Mouse (Mus musculus) kidney, postnatal 0 days (tissue): Measurements from ENCODE around the gene Znhit6. TPM values are rescaled to one million over a fixed set of nuclear protein-coding genes. Genes with fewer than 3 reads are reported as not detected.
A peak's percentile ranks its signal among the peaks of the same experiment; 100 is the strongest.

Source experiments
- ATAC-seq: fragments of 200-750 bp; cut with Nextera tagmentation; replicated peaks from 2 replicates; pipeline ENCODE4 v1.8.0; 2017; ENCODE audit warnings: low read depth, moderate number of reproducible peaks, moderate TSS enrichment, moderate library complexity; ENCODE audit not compliant: low FRiP score
- DNase-seq: peaks from one replicate; pipeline ENCODE4 v3.0.0-alpha.2; 2016; ENCODE audit warnings: low spot score
- H3K27ac ChIP-seq: fragments of 300-500 bp; sonication (generic); 2 replicates; pipeline ENCODE4 v1.5.1; 2014; ENCODE audit warnings: mild to moderate bottlenecking
- H3K27me3 ChIP-seq: fragments of 300-500 bp; sonication (generic); 2 replicates; pipeline ENCODE4 v1.6.1; 2014; ENCODE audit warnings: low read length, mixed read lengths; ENCODE audit not compliant: insufficient read depth
- H3K36me3 ChIP-seq: fragments of 300-500 bp; sonication (generic); 2 replicates; pipeline ENCODE4 v1.6.1; 2014; ENCODE audit warnings: low read length, mixed read lengths; ENCODE audit not compliant: insufficient read depth
- H3K4me1 ChIP-seq: fragments of 300-500 bp; sonication (generic); replicated peaks from 2 replicates; pipeline ENCODE4 v1.6.1; 2014; ENCODE audit warnings: antibody characterized with exemption, low read length, mixed read lengths; ENCODE audit not compliant: insufficient read depth
- H3K4me2 ChIP-seq: fragments of 300-500 bp; sonication (generic); 2 replicates; pipeline ENCODE4 v1.6.1; 2014; ENCODE audit warnings: mild to moderate bottlenecking, low read length, moderate library complexity, mixed read lengths
- H3K4me3 ChIP-seq: fragments of 300-500 bp; sonication (generic); replicated peaks from 2 replicates; pipeline ENCODE4 v1.5.1; 2014; ENCODE audit warnings: low read depth, low read length
- H3K9ac ChIP-seq: fragments of 300-500 bp; sonication (generic); 2 replicates; pipeline ENCODE4 v1.6.1; 2014; ENCODE audit warnings: low read depth, low read length
- H3K9me3 ChIP-seq: fragments of 300-500 bp; sonication (generic); replicated peaks from 2 replicates; pipeline ENCODE4 v1.6.1; 2016; ENCODE audit warnings: low read length, inconsistent platforms, mixed read lengths
- CTCF ChIP-seq: IDR thresholded peaks from 2 replicates; pipeline ENCODE4 v1.5.1; 2016; ENCODE audit warnings: antibody characterized with exemption, low read depth, mild to moderate bottlenecking, moderate library complexity
- WGBS: fragments of 180-500 bp; shearing (Covaris S2); extraction: QIAGEN DNeasy Blood & Tissue Kit; methylation state at CpG from one replicate; pipeline ENCODE4 v1.1.7; 2014; 5-methylcytosine and 5-hydroxymethylcytosine counted together
- polyA plus RNA-seq: library from polyadenylated mRNA; unstranded; fragments of >200 nt; fragmentation: Nextera tagmentation; extraction: Ambion mirVana; gene quantifications from 2 replicates; pipeline ENCODE4 v1.2.1, GENCODE M21; 2015

Gene Znhit6
- polyA plus RNA-seq, 1 experiment from 2014 or later: 31.8 TPM

DNA sequence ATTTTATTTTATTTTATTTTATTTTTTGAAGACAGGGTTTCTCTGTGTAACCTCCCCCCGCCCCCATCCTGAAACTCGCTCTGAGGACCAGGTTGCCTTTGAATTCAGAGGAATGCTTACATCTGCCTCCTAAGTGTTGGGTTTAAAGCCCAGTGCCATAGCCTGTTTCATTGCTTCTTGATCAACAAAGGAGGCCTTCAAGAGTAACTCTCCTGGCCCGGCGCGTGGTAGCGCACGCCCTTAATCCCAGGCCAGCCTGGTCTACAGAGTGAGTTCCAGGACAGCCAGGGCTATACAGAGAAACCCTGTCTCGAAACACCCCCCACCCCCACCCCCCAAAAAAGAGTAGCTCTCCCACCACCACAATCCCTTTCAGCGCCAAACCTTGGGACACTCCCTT lies 78.0 kb downstream of the Znhit6 start:
- H3K9ac ChIP-seq: no peak overlapping the region
- 76% methylated on average over 9 of the region's 9 CpGs for WGBS
- no peak for DNase-seq

More for the DNA sequence above, 78.0 kb downstream of the Znhit6 start:
- Histone ChIP-seq H3K4me2 (peak overlapping the region; percentile 90), H3K4me1 (peaks cover 14% of the 10 kb centered on the region; the same call in 1 of the 2 replicates), H3K36me3 (no peaks in the 10 kb centered on the region), H3K4me3 (peak overlapping the region; percentile 50; the same call in 1 of the 2 replicates), H3K27me3 (no peaks in the 10 kb centered on the region), H3K9me3 (no peaks in the 10 kb centered on the region), H3K27ac (no peak overlapping the region)
- ATAC-seq: no peak
- no peak for TF ChIP-seq CTCF

Other genes with a start within 250 kb of the Znhit6 start
- gene Ccn1, start 73.8 kb downstream of the Znhit6 start, polyA plus RNA-seq: 74.8 and 86.4 TPM in 2 replicates
- gene Ddah1, start 182.5 kb downstream of the Znhit6 start, polyA plus RNA-seq: 108 and 119 TPM in 2 replicates